Mouse (Mus musculus) E14TG2a.4 (cell line): ENCODE measurements at regions not wholly inside any gene's neighbourhood (a gene's known extent, or its start where the extent isn't known, plus 50 kb on each side); places are given as distances from the start of the nearest gene placed in this dataset.

Source experiments
- CTCF ChIP-seq: conservative IDR thresholded peaks from 2 replicates; pipeline ENCODE4 v1.5.1; 2014; ENCODE audit warnings: low read length
- POU5F1 ChIP-seq: IDR thresholded peaks from 2 replicates; pipeline ENCODE4 v1.6.1; 2014; ENCODE audit warnings: low read length, borderline replicate concordance

DNA sequence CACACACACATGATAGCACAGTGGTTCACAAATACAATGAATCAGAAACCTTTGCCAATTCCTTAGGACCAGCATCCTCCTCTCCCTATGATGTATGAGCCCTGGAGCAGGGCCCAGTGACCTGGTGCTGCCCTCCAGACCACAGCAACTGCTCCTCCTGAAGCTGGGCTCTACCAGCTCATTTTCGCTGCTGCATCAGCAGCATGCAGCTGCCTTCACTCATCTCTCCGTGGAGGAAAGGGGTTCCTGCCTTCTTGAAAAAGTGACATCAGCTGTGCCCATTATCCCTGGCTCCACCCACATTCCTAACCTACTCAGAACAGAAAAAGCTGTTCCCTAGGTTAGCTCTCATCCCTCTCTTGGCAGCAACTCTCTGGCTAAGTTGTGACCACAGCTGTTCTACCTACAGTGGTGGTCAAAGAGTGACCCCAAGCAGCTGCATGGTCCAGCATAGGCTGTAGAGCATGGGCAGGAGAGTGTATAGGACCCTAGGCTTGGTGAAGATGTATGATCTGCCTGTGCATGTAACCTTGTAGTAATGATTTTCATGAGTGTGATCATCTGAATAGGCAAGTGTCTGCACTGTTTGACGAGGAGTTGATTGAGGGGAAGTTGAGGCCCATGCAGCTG, 592.6 kb upstream of the Mpdz start:
- TF ChIP-seq CTCF (no peak), POU5F1 (no peak)
